Mouse (Mus musculus) liver, embryonic 18 days (tissue): ENCODE measurements around the gene 2610021A01Rik. TPM values are rescaled to one million over a fixed set of nuclear protein-coding genes. Genes with fewer than 3 reads are reported as not detected.

ENCODE experiments used
- polyA plus RNA-seq: library from polyadenylated mRNA; depleted of rRNA; stranded (reverse); fragments of >200 nt; gene quantifications from 2 replicates; pipeline ENCODE4 v1.2.3, GENCODE M21; 2012; rRNA removed

Gene 2610021A01Rik
- 3.2 and 4.1 TPM in 2 replicates for polyA plus RNA-seq

GRCm38 (mm10) chr7:41599034-41599813, at the start of gene 2610021A01Rik:
Gene 2610021A01Rik, plus strand, starts transcription at chr7:41599230.

DNA sequence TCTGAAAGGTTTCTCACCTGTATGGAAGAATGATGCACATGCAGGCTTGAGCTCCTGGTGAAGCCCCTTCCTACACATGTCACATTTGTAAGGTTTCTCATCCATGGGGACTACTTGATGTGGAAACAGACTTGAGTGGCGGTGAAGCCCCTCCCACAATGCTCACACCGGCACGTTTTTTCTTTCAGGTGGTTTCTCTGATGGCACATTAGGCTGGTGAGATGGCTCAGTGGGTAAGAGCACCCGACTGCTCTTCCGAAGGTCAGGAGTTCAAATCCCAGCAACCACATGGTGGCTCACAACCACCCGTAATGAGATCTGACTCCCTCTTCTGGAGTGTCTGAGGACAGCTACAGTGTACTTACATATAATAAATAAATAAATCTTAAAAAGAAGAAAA, 25.5 kb upstream of the 2610021A01Rik start, which contains the start of gene Gm6871:
TSS of gene Gm6871 (minus strand) at position 101 of the 400 bp plus-strand sequence.

GRCm38 (mm10) chr7:41632409-41633220, 33.6 kb downstream of the 2610021A01Rik start, which contains the start of gene Zfp788:
Gene Zfp788, plus strand, starts transcription at chr7:41633203.

Other genes starting within 250 kb of the 2610021A01Rik start
- 5.0 and 5.1 TPM in 2 replicates for gene AI987944, start 205.9 kb upstream of the 2610021A01Rik start, polyA plus RNA-seq
- gene Vmn2r57, start 150.5 kb upstream of the 2610021A01Rik start, polyA plus RNA-seq = 0.02 TPM in 2 replicates
- 0.01 and 0.02 TPM in 2 replicates for gene Gm20449, start 99.8 kb upstream of the 2610021A01Rik start, polyA plus RNA-seq
- 3.0 and 3.3 TPM in 2 replicates for gene AW146154, start 99.3 kb upstream of the 2610021A01Rik start, polyA plus RNA-seq
- gene Gm6871, start 25.6 kb upstream of the 2610021A01Rik start, polyA plus RNA-seq = 0.02 TPM in 1 of 2 replicates, not detected in the other
- 1.6 and 1.9 TPM in 2 replicates for gene Zfp788, start 34.0 kb downstream of the 2610021A01Rik start, polyA plus RNA-seq